Mouse (Mus musculus): ENCODE measurements at regions not wholly inside any gene's neighbourhood (a gene's known extent, or its start where the extent isn't known, plus 50 kb on each side); places are given as distances from the start of the nearest gene placed in this dataset.
A peak's percentile ranks its signal among the peaks of the same experiment; 100 is the strongest.

DNA sequence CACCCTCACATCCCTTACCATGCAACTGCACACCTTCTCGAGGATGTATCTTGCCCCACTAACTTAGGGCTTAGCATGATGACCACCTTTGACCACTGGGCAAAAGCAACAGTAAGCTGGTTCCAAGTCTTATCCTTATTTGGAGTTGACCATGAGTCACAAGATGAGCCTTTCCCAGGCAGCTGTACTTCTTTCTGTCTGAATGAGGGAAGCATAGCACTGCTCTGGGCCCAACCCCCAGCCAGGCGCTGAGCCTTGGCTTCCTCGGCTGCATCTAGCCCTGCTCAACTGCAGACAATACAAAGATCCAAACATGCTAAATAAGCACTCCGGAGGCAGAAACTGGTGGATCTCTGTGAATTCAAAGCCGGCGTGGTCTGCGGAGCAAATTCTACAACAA, 392.9 kb downstream of the H2al1j start:
- peak; percentile 47 for DNase-seq (ENCODE audit: low read depth)

DNA sequence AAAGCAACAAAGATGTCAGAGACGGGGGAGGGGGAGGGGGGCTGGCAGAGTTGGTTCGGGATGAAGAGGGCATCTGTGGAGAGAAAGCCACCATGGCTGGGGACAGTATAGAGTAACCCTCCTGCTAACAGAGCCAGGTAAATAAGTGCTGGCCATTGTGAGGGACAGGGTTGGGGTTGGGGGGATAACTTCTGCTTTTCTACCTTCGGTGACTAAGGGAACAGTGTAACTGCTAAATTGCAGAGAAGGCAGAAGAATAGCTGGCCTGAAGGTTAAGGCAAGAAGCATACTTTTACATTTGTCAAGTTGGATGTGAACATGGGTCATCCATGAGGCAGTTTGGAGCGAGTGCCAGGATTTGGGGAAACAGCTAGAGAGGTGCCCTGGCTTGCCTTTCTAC, 395.1 kb downstream of the H2al1j start:
- no peak for DNase-seq (ENCODE audit: low read depth)

DNA sequence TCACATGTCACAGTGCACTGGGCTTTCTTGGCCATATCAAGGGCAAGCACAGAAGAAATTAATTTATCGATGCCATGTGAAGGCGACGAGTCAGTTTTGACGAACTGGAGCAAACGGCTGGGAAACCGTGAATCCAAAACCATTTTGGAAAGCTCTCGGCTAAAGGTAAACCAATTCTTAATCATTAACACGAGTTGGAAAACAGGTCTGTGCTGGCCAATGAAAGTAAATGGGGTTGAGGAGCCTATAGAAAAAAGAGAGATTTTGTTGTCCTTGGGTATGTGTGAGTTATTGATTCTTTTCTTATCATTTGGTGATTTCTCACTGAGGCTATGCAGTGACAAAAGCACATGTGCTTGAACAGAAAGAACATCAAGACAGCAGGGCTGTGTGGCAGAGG, 397.1 kb downstream of the H2al1j start:
- no peak for DNase-seq (ENCODE audit: low read depth)

DNA sequence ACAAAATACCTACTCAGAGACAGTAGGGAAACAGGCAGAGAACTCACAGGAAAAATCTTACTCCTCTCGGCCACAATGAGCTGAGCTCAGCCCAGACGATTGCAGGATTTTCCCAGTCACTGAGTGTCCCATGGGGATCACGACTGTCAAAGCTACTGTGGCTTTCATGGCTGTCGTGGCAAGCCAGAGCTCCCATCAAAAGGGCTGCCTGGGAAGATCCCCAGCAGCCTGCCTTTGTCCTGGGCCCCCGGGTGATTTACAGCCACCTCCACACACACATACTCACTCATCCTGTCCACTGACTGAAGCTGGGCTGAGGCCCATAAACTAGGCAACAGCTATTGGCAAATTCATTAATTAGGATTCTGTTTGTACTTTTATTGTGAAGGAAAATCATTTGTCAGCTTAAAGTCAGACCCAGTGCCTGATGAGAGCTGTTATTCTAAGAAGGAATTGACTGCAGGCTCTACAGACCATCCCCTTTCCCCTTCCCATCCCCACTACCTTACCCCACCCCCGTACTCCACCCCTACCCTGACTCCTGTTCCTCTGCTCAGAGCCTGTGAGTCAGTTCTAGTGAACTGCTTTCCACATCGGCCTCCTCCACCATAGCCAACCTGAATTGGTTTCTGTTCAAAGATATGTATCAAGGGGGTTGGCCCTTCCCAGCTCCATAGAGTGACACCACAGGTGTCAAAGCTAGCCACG, 399.1 kb downstream of the H2al1j start:
- DNase-seq (ENCODE audit: low read depth), result no peak

DNA sequence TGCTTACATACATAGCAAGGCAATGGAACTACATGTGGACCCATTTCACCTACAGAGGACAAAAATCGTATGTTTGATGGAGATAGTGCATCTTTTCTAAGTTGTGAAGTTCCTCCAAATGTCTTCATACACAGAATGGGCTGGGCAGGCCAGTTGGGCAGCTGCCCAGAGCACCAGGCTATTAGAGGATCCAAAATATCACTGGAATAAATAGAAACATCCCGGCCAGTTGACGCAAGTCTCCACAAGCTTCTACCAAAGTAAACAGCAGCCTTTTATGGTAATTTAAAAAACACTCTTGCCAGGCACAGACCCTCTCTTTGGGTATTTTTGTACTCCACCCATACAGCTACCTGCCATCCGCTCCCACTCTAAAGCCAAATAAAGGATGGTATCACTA, 400.9 kb downstream of the H2al1j start:
- DNase-seq (ENCODE audit: low read depth), result no peak

DNA sequence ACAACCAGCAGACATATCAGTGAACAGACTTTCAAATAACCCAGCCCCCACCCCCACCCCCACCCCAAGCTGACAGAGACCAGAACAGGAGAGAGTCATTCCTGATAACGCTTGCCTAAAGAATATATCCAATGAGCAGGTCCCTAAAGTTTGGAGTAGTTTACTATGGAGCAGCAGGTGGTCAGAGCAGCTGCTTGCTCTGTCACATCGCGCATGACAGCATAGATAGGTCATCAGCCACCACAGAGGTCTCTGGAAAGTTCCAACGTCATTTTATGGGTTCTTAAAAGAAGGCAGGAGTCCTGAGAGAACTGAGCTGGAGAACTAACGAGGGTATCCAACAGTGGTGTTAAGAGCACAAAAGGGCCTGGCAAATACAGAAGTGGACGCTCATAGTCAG, 402.4 kb downstream of the H2al1j start:
- DNase-seq (ENCODE audit: low read depth), result no peak

DNA sequence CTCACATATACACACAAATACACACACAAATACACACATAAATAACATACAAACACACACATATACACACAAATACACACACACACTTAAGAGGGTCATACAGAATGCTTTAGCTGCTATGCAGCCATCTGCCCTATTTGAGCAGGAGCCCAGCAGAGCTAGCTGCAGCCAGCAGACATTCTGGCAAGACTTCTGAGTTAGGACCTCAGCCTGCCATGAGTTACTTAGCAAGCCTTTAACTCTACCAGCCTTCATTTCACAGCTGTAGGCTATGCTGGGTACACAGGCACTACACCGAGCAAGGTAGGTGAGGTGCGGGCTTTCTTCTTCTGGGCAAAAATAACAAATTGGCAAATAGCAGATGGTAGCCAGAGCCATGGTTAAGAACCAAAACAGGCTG, 404.7 kb downstream of the H2al1j start:
- no peak for DNase-seq (ENCODE audit: low read depth)

DNA sequence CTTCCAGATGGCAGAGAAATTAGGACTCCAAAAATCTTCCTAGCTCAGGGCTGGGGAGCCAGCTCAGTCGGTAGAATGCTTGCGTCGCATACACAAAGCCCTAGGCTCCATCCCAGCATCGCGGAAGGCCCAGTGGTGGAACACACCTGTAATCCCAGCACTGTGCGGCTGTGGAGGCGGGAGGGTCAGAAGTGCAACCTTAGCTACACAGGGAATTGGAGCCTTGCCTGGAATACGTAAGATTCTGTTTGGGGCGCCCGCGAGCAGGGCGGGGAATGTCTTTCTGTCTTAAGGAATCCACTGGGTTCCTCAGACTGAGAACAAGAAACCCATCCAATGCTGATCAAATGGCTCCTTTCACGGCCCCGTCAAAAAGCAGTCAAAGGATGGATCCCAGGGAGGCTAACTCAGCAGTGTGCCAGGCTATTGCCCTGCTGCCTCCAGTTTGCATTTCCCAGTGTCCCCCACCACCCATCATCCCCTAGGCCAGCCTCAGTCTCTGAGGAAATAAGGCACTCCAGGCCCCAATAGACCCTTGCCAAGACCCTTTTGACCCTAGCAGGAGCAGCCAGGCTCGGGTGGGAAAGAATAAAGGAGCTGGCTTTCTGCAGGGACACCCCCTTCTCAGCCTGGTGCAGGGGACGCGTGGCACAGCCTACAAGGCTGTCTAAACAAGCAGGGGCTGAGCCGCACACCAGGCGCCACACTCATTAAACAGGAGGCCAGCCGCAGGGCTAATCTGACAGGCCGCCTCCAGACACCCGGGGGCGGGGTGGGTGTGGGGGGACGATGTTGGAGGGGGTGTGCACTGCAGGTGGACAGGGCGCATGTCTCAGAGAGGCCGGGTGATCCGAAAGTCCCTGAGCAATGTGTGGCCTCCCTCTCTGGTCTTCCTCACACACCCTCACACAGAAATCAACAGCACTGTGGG, 407.1 kb downstream of the H2al1j start:
- DNase-seq (ENCODE audit: low read depth), result no peak

DNA sequence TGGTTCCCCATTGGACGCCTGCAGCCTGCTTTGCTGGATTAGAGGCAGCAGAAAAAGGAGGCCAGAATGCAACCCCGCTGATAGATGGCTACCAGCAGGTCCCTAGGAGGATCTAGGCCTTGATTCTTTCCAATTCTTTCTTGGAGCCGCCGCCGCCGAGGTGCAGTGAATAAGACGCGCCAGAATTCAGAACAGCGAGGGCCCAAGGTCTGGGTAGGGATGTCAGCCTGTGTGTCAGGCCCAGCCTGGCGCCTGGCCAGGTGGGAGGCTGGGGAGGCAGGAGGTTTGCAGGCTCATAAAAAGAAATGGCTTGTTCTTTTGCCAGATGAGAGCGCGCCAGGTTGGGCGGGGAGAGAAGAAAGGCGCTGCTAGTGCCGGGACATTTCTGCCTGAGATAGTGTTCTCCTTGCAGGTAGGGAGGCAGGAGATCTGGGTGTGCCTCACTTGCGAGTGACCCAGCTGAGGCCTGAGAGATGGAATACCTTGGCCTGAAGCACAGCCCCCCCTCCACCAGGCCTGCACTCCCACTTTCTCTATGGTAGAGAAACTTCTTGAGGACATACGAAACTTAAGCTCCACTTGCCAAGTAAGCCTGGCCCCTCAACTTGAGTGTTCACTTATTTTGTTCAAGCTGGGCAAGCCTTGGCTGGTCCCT, 408.0 kb downstream of the H2al1j start:
- DNase-seq (ENCODE audit: low read depth), result peak; percentile 2

DNA sequence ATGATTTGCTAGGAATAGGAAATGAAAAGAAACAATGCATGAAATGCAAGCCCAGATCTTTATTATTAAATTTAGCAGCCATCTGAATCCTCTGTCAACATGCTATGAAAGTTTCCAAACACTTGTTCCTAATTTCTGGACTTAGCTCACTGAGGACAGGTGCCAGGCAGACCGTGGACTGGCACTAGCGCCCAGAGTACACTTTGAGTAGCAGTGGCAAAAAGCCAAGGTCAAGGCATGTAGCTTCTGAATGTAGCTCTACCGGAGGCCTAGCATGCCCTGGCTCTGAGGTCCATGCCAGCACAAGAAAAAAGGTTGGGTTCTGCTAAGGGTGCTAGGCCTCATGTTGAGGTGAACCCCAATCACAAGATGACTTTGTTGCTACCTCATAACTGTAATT, 408.9 kb downstream of the H2al1j start:
- DNase-seq (ENCODE audit: low read depth), result no peak

DNA sequence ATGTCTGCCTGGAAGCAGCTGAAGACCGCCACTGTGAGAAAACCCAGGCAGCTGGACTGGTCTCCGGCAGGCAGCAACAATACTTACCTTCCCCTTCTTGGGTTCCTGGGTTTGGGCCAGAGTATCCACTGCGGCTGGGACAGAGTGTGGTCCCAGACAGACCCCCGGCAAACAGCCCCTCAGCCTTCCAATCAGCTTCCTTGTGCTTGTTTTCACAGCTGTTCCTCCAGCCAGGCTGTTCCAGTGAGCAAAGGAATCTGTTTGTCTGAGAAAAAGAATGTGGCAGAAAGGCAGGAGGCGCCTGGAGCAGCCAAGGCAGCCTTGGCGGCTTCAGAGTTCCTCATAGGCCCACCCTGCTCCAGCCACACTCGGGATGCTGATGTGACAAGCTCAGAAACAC, 411.9 kb downstream of the H2al1j start:
- no peak for DNase-seq (ENCODE audit: low read depth)

DNA sequence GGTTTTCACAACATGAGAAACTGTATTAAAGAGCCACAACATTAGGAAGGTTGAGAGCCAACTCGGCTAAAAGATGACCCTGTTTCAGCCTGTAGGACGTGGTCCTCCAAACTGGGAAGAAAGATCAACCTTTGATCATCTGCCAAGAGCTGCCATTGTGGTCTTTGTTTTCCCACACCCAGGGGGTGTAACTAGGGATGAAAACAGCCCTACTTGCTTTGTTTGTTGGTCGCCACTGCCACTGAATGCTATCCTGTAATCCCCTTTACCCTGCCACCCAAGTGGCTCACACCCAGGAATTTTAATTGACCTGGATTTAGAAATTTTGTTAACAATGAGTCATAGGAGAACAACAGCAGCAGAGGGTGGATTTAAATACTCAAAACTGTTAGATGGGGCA, 414.2 kb downstream of the Bcor start:
- DNase-seq (ENCODE audit: low read depth), result no peak

DNA sequence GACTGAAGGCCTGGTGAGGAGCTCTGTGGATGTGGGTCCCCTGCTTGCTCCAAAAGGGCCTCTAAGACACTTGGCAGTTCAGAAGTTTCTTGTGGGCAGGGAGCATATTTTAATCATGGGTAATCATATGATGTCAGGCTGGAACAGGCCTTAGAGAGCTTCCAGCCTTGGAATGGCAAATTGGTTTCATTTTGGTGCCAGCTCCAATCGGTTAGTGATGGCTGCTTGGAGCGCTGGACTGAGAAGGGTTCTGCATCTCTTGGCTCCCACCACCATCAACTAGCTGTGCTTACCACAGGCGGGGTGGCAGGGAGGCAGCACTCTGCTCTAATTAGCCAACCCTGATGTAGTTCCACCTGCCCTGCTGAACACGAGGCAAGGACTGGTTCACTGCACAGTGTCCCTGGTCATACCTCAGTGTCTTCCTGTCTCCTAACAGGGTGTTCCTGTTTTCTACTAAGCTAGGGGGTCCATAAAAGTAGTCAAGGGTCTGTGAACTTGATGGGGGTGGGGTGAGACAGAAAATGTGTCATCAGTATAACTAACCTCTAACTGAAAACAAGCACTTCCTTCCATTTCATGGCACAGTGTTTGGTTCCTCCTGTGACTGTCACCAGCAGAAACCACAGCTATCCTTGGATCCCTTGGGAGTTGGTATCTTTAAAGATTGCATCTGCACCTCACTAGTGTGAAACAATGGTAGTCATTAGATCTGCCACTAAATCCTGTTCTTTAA, 412.6 kb downstream of the Bcor start:
- peak; percentile 14 for DNase-seq (ENCODE audit: low read depth)

DNA sequence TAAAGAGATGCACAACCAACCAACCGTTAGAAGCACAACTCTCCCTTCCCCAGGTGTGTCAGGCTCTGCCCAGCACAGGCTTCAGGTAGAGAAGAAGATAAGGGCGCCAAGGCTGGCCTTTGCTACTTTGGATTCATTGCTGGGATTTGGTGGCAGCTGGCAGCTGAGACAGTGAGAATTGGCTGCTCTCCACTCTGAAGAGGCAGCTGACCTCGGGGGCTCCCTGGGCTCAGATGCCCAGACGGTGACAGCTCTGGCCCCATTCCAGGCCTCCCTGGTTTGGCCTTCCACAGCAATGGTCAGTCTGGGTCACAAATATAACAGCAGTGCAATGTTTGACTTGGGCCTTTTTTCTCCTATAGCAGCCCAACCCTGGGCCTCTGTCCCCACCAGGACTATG, 411.9 kb downstream of the Bcor start:
- DNase-seq (ENCODE audit: low read depth), result no peak

DNA sequence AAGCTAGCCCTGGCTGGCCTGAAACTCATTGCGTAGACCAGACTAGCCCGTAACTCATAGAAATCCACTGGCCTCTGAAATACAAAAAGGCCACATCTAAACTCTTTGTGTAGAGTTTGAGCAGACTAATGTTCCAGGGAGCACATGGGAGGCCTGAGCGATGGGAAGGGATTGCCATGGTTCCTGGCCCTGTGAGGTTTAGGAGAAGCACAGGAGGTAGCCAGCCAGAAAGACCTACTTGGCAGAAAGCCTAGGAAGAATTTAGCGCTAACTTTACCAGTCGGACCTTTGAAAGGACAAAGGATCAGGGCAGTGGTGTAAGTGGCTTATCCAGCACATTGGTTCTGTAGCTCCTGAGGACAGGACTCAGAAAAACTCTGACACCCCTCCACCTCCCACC, 407.6 kb downstream of the Bcor start:
- DNase-seq (ENCODE audit: low read depth), result no peak

DNA sequence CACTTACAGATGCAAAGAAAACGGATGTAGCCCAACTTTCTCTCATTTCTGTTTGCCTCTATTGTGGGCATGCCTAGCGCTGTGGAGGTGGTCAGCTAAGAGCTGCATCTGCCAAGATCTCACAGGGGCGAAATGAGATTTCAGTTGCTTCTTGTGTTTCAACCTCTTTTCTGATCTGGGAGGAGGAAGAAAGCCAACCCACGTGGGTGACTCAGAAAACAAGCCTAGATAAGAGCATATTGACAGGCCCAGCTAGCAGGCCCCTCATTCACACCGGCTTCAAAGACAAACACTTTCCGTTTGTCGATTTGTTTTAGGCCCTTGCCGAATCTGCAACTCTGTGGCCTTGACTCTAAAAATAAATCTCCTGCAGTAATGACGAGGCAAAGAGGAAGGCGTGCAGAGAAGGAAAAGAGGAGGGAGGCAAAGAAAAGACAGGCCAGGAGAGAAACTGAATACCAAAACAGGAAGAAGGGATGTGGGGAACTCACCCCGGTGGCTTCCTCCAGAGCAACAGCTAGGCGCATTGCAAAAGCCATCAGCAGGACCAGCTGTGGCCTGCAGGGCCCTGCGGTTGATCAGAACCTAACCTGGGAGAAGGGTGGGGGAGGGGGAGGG, 407.1 kb downstream of the Bcor start:
- DNase-seq (ENCODE audit: low read depth), result peak; percentile 6

DNA sequence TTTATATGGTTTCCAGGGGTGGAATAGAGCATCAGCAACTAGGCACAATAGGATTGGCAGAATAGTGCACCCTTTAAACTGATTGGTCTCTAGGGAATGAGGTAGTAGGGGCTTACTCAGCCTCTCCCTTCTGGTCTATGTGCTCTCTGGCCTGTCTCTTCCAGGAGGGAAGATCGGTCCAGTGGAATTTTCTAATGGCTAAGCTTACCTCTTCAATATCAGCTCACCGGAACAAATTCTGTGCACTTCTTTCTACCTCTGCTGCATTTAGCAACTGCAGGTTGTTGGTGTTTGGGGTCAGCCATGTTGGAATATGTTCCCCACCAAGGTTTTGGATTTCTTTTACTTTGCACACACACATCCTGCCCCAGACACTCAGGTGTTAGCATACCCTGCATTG, 405.1 kb downstream of the Bcor start:
- DNase-seq (ENCODE audit: low read depth), result no peak

DNA sequence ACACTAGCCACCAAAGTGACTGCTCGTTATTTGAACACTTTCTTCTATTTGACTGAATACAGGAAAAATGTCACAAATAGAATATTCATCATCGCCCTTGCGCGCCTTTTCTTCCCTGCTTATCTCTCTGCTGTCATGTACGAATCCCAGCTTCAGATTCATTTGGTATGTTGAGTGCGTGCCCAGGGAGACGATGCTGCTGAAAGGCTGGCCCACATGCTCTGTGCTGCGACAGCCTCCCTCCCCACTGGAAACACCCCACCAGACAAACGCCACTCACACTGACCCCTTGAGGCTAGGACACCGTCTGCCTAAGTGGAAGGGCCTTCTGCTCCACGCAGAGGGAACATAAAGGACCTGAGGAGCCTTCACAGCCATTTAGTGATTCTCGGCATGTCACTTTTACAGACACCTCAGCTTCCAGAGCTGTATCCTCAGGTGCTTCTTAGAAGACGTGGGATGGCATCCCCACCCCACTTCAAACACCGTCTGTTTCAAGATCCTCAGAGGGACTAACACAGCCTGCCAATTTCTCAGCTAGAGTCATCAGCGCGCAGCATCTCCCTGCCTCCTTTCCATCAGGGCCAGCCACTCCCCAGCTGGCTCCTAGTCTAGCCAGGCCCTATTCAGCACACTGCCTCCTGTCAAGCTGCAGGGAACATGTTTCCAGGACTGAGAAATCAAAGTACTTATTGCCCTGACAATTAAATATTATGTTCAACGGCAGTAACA, 396.6 kb downstream of the Bcor start:
- no peak for DNase-seq (ENCODE audit: low read depth)

DNA sequence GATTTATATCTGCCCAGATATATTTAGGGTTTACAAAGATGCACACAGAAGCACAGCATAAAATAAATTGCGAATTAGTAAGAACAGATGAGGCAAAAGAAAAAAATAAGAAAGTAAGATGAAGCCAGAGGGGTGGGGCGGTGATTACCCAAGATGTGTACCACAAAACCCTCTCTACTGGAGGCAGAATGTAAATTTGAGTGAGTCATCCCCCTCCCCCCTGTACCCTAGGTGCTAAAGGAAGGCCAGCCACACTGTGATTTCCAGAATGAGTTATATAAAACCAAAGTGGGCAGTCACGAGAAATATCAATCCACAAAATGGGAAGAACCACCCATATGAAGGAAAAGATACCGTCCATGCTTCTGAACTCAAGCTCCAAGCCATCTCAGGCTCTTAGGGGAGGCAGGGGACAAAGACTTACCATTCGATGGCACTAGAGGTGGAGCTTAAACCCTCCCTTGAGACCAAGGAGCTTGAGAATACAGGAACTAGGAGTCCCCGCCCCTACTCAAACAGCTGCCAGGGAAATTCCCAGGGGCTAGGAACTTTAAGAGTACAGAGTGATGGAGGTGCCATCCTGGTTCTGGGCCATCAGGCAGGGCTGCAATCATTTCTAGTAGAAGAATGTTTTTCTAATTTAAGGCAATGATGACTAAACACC, 383.8 kb downstream of the Bcor start:
- peak; percentile 6 for DNase-seq (ENCODE audit: low read depth)

DNA sequence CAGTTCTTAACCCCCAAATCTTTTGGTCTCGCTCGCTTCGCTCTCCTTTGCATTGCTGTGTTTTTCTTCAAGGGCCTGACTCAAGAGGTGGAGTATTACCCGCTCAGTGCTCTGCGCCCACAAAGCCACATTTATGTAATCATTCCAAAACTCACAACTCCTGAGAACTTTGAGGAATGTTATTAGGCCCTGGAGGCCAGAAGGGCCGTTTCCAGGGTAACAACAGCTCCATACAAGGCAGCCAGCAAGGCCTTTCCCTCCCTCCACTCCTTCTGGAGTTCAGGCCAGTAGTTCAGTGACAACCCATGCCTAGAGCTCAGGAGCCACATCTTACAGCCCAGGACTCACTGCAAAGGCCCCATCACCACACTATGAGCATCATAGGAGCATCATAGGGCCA, 365.1 kb downstream of the Bcor start:
- peak; percentile 67 for DNase-seq (ENCODE audit: low read depth)

DNA sequence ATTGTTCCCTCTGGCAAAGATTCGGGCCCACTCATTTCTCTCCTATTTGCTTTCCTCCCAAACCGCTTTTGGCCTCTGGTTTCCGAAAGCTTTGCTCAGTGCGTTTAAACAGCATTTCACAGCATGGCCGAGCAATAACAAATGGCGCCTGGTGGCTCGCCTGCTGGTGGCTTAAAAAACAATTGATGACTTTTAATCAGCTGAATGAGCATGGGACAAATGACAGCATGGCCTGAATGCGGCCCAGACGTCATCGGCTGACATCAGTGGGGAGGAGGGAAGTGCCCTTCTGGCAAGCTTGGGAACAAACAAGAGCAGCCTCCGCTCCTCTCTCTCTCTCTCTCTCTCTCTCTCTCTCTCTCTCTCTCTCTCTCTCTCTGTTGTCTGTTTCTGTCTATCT, 362.3 kb downstream of the Bcor start:
- DNase-seq (ENCODE audit: low read depth), result no peak

Data from NIH3T3 (cell line).